Mouse (Mus musculus) liver, adult 2 months (tissue): ENCODE measurements at regions not wholly inside any gene's neighbourhood (a gene's known extent, or its start where the extent isn't known, plus 50 kb on each side); places are given as distances from the start of the nearest gene placed in this dataset.
A peak's percentile ranks its signal among the peaks of the same experiment; 100 is the strongest.

ENCODE experiments used
- DNase-seq: peaks from one replicate; pipeline ENCODE4 v3.0.0-alpha.2; 2011; ENCODE audit warnings: low read depth, low spot score; ENCODE audit errors: extremely low read depth
- H3K27ac ChIP-seq: fragments of 200-500 bp; replicated peaks from 2 replicates; pipeline ENCODE4 v1.5.1; 2012; ENCODE audit warnings: low read depth, mild to moderate bottlenecking, control low read depth, inconsistent platforms, low read length; ENCODE audit not compliant: insufficient read depth
- H3K27me3 ChIP-seq: fragments of 200-500 bp; 2 replicates; pipeline ENCODE4 v1.6.1; 2012; ENCODE audit warnings: mild to moderate bottlenecking, moderate library complexity, low read length, inconsistent platforms; ENCODE audit not compliant: control insufficient read depth, insufficient read depth
- H3K36me3 ChIP-seq: fragments of 200-500 bp; 2 replicates; pipeline ENCODE4 v1.6.1; 2012; ENCODE audit warnings: low read length, inconsistent platforms; ENCODE audit not compliant: control insufficient read depth, insufficient read depth
- H3K4me1 ChIP-seq: fragments of 200-500 bp; 2 replicates; pipeline ENCODE4 v1.6.1; 2011; ENCODE audit warnings: low read length; ENCODE audit not compliant: control insufficient read depth, insufficient read depth
- H3K4me3 ChIP-seq: fragments of 200-500 bp; 2 replicates; pipeline ENCODE4 v1.5.1; 2011; ENCODE audit warnings: low read depth, mild to moderate bottlenecking, control low read depth, low read length, moderate library complexity; ENCODE audit not compliant: insufficient read depth
- H3K79me2 ChIP-seq: fragments of 200-500 bp; 2 replicates; pipeline ENCODE4 v1.6.1; 2012; ENCODE audit warnings: inconsistent platforms, mild to moderate bottlenecking, low read length, moderate library complexity; ENCODE audit not compliant: control insufficient read depth, insufficient read depth
- H3K9ac ChIP-seq: fragments of 200-500 bp; 2 replicates; pipeline ENCODE4 v1.6.1; 2012; ENCODE audit warnings: low read depth, mild to moderate bottlenecking, control low read depth, inconsistent platforms, low read length
- CTCF ChIP-seq: fragments of 200-500 bp; IDR thresholded peaks from 2 replicates; pipeline ENCODE4 v1.5.1; 2011; ENCODE audit warnings: low read depth, low read length, control low read depth
- POLR2A ChIP-seq: fragments of 200-500 bp; IDR thresholded peaks from 2 replicates; pipeline ENCODE4 v1.6.1; 2011; ENCODE audit warnings: low read length, control low read depth; ENCODE audit not compliant: insufficient read depth; ENCODE audit errors: extremely low read depth
- WGBS: fragments of 180-500 bp; shearing (Covaris S2); methylation state at CpG from one replicate; pipeline ENCODE4 v1.1.7; 2018; 5-methylcytosine and 5-hydroxymethylcytosine counted together

- 89% methylated on average over 3 of the region's 3 CpGs for WGBS
- H3K36me3 ChIP-seq: no peaks in the 10 kb centered on the region
- H3K9ac ChIP-seq: no peak overlapping the region
- H3K27me3 ChIP-seq: no peaks in the 10 kb centered on the region
- no peak overlapping the region for H3K27ac ChIP-seq
- no peaks in the 10 kb centered on the region for H3K79me2 ChIP-seq
- no peaks in the 10 kb centered on the region for H3K4me1 ChIP-seq
- no peak for TF ChIP-seq POLR2A
- TF ChIP-seq CTCF: no peak
- H3K4me3 ChIP-seq: no peak overlapping the region
- DNase-seq: no peak
These were observed 170.7 kb upstream of the Dkk2 start for GRCm38 (mm10) chr3:131914372-131914771.

GRCm38 (mm10) chr3:131914997-131915396 is 170.1 kb upstream of the Dkk2 start:
- no peak for DNase-seq
- no peaks in the 10 kb centered on the region for H3K36me3 ChIP-seq
- no peaks in the 10 kb centered on the region for H3K4me1 ChIP-seq
- H3K9ac ChIP-seq: no peak overlapping the region
- H3K27me3 ChIP-seq: no peaks in the 10 kb centered on the region
- TF ChIP-seq CTCF (no peak), POLR2A (no peak)
- 88% methylated on average over 7 of the region's 7 CpGs for WGBS
- H3K4me3 ChIP-seq: no peak overlapping the region
- no peak overlapping the region for H3K27ac ChIP-seq
- H3K79me2 ChIP-seq: no peaks in the 10 kb centered on the region

- TF ChIP-seq CTCF (no peak), POLR2A (no peak)
- Histone ChIP-seq H3K36me3 (no peaks in the 10 kb centered on the region), H3K4me3 (no peak overlapping the region), H3K27ac (no peak overlapping the region), H3K27me3 (no peaks in the 10 kb centered on the region), H3K4me1 (no peaks in the 10 kb centered on the region), H3K9ac (no peak overlapping the region), H3K79me2 (no peaks in the 10 kb centered on the region)
- no peak for DNase-seq
- 87% methylated on average over 13 of the region's 13 CpGs for WGBS
These were observed 167.2 kb upstream of the Dkk2 start for GRCm38 (mm10) chr3:131917734-131918534.

GRCm38 (mm10) chr3:131919476-131919875 is 165.6 kb upstream of the Dkk2 start:
- no peaks in the 10 kb centered on the region for H3K36me3 ChIP-seq
- DNase-seq: no peak
- H3K4me1 ChIP-seq: no peaks in the 10 kb centered on the region
- WGBS: 74% methylated on average over 12 of the region's 12 CpGs
- no peak overlapping the region for H3K9ac ChIP-seq
- TF ChIP-seq POLR2A: no peak
- TF ChIP-seq CTCF: no peak
- no peak overlapping the region for H3K27ac ChIP-seq
- H3K79me2 ChIP-seq: no peaks in the 10 kb centered on the region
- no peaks in the 10 kb centered on the region for H3K27me3 ChIP-seq
- H3K4me3 ChIP-seq: no peak overlapping the region

GRCm38 (mm10) chr3:131921161-131921560 is 163.9 kb upstream of the Dkk2 start:
- DNase-seq: no peak
- Histone ChIP-seq H3K79me2 (no peaks in the 10 kb centered on the region), H3K4me1 (no peaks in the 10 kb centered on the region), H3K27me3 (no peaks in the 10 kb centered on the region), H3K4me3 (no peak overlapping the region), H3K27ac (no peak overlapping the region), H3K9ac (no peak overlapping the region), H3K36me3 (no peaks in the 10 kb centered on the region)
- WGBS: 69% methylated on average over 6 of the region's 6 CpGs
- no peak for TF ChIP-seq POLR2A
- TF ChIP-seq CTCF: peak; percentile 54

GRCm38 (mm10) chr3:131922733-131923132 is 162.4 kb upstream of the Dkk2 start:
- no peak for DNase-seq
- Histone ChIP-seq H3K79me2 (no peaks in the 10 kb centered on the region), H3K4me3 (no peak overlapping the region), H3K36me3 (no peaks in the 10 kb centered on the region), H3K4me1 (no peaks in the 10 kb centered on the region), H3K9ac (no peak overlapping the region), H3K27ac (no peak overlapping the region), H3K27me3 (no peaks in the 10 kb centered on the region)
- TF ChIP-seq CTCF (no peak), POLR2A (no peak)
- WGBS: 37% methylated on average over 1 of the region's 1 CpGs
